Mouse (Mus musculus) heart, adult 2 months (tissue): ENCODE results near the gene Fzd7.

ENCODE experiments used
- CTCF ChIP-seq: fragments of 200-600 bp; IDR thresholded peaks from 2 replicates; pipeline ENCODE4 v1.8.1; 2022; ENCODE audit warnings: antibody characterized with exemption, mild to moderate bottlenecking, moderate library complexity
- EP300 ChIP-seq: fragments of 200-500 bp; IDR thresholded peaks from 2 replicates; pipeline ENCODE4 v1.6.1; 2011; ENCODE audit warnings: low read depth, low read length, control low read depth; ENCODE audit not compliant: insufficient read depth
- POLR2A ChIP-seq: fragments of 200-500 bp; IDR thresholded peaks from 2 replicates; pipeline ENCODE4 v1.6.1; 2011; ENCODE audit warnings: mild to moderate bottlenecking, low read depth, low read length, control low read depth; ENCODE audit not compliant: insufficient read depth

DNA sequence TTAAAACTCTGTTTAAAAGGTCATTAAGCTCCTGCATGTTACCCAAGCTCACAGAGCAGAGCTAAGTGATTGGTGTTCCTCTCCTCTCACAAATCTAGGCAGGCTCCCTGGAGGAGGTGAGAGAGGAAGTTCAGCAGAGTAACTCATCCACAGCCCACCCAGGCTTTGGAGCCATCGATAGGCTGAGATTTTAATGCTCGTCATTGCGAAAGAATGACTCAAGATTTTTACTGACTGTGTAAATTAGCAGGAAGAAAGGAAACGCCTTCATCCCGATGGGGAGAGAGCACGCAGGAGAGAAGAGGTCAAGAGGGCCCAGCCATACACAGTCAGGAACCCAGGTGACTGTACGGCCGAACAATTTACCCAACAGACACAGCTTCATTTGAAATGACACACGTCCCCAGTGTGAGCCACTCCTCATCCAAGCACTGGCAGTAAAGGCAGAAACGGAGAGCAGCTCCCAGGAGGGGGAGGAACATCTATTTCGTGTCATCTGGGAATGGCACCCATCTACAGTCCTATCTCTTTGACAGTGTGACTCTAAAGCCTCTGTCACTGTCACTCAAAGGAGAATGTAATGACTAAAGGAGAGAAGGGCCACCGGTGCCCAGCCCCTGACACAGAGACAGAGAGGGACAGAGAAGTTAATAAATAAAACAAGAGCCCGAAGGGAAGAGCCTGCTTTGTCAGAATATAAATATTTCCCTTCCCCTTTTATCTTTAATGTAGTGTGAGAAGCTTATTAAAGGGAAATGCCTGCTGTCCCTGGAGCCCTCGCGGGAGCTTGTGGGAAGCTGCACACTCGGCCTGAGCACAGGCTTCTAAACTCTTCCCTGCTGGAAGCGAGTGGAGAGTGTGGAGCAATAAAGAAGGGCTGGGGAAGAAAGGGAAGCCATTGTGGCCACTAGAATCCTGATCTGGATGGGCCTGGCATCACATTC lies 17.3 kb upstream of the Fzd7 start:
- no peak for TF ChIP-seq POLR2A
- TF ChIP-seq CTCF, result no peak
- no peak for TF ChIP-seq EP300
